Mouse (Mus musculus) MEL (cell line): ENCODE results near the gene Otop3.

Experiments
- CTCF ChIP-seq, 3 experiments: IDR thresholded peaks in 2 of 3; conservative IDR thresholded peaks in 1 of 3; 2 replicates each; pipeline ENCODE4 v1.5.1; 2011 to 2012; ENCODE audit warnings: low read length in 3 of 3, low read depth in 2 of 3, mild to moderate bottlenecking in 2 of 3, improper control_type of control experiment in 1 of 3, inconsistent platforms in 1 of 3, mixed read lengths in 1 of 3, moderate library complexity in 1 of 3; ENCODE audit not compliant: control insufficient read depth in 1 of 3, insufficient read depth in 1 of 3, poor library complexity in 1 of 3, severe bottlenecking in 1 of 3
- E2F4 ChIP-seq: IDR thresholded peaks from 2 replicates; pipeline ENCODE4 v1.6.1; 2011; ENCODE audit warnings: low read depth, low read length, improper control_type of control experiment, borderline replicate concordance
- EP300 ChIP-seq, 2 experiments: IDR thresholded peaks; 2 replicates each; pipeline ENCODE4 v1.6.1; 2011; ENCODE audit warnings: improper control_type of control experiment in 2 of 2, low read length in 2 of 2, low read depth in 1 of 2, mild to moderate bottlenecking in 1 of 2
- MAX ChIP-seq: IDR thresholded peaks from 2 replicates; pipeline ENCODE4 v1.6.1; 2011; ENCODE audit warnings: low read length, improper control_type of control experiment
- MYC ChIP-seq: IDR thresholded peaks from 2 replicates; pipeline ENCODE4 v1.6.1; 2011; ENCODE audit warnings: low read depth, mild to moderate bottlenecking, low read length, improper control_type of control experiment, moderate library complexity
- POLR2A ChIP-seq, 2 experiments: IDR thresholded peaks; 2 replicates each; pipeline ENCODE4 v1.6.1; 2011 to 2012; ENCODE audit warnings: low read length in 2 of 2, mild to moderate bottlenecking in 2 of 2, control low read depth in 1 of 2, improper control_type of control experiment in 1 of 2, low read depth in 1 of 2, moderate library complexity in 1 of 2; ENCODE audit not compliant: control insufficient read depth in 1 of 2, insufficient read depth in 1 of 2, poor library complexity in 1 of 2

DNA sequence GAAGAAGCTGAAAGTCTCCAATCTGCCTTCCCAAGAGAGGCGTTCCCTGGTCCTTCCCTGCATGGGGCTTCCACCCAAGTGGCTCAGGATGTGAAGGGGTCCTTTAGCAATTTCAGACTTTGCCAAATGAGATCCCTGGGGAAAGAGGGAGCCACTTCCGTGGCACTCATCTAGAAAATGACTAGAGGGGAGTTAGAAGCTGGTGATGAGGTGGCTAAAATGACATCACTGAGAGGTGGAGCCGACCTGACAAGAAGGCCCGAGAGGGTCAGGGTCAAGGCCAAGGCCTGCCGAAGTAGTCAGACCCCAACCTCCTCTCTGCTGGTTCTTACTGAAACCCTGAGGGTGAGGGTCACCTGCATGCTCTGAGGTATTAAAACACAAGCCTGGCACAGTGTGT is 48.4 kb downstream of the Otop3 start:
- TF ChIP-seq POLR2A (IDR thresholded peaks at IDR 0.05; ENCODE audit: control insufficient read depth in 1 of 2, insufficient read depth in 1 of 2, low read depth in 1 of 2, low read length in 2 of 2, poor library complexity in 1 of 2) = no peak
- TF ChIP-seq E2F4 = no peak
- TF ChIP-seq MYC = no peak
- TF ChIP-seq CTCF (IDR thresholded peaks at IDR 0.05 in 2 of 3, conservative IDR thresholded peaks at IDR 0.05 in 1 of 3; ENCODE audit: control insufficient read depth in 1 of 3, insufficient read depth in 1 of 3, low read depth in 2 of 3, low read length in 3 of 3, poor library complexity in 1 of 3, severe bottlenecking in 1 of 3) = no peak
- no peak for TF ChIP-seq EP300 (IDR thresholded peaks at IDR 0.05; ENCODE audit: low read depth in 1 of 2, low read length in 2 of 2)
- no peak for TF ChIP-seq MAX
